Mouse (Mus musculus) frontal cortex, postnatal 14 days (tissue): ENCODE results near the gene Ceacam9.
"Not testable (repeated sequence)": the region's sequence is repeated elsewhere in the genome, so short reads cannot be mapped to it uniquely, and the experiment has no call there.

Experiments used
- DNase-seq, 2 experiments: peaks; one replicate each; pipeline ENCODE4 v3.0.0; 2022; ENCODE audit warnings: low spot score in 2 of 2

The Ceacam9 gene

GRCm38 (mm10) chr7:16721629-16722028 lies at the start of gene Ceacam9:
TSS of gene Ceacam9 (plus strand) at chr7:16721929.
- no peak for DNase-seq

GRCm38 (mm10) chr7:16673823-16674222 lies 47.9 kb upstream of the Ceacam9 start:
- no peak for DNase-seq

- DNase-seq = not testable (repeated sequence)
Measured at GRCm38 (mm10) chr7:16674699-16675098, 47.0 kb upstream of the Ceacam9 start.

GRCm38 (mm10) chr7:16675605-16676004 lies 46.1 kb upstream of the Ceacam9 start, which contains the start of gene Ceacam15:
TSS of gene Ceacam15 (minus strand) at chr7:16675705.
- no peak for DNase-seq

GRCm38 (mm10) chr7:16680194-16680593 lies 41.5 kb upstream of the Ceacam9 start:
- not testable (repeated sequence) for DNase-seq

- DNase-seq = no peak
Measured at GRCm38 (mm10) chr7:16689196-16689595, 32.5 kb upstream of the Ceacam9 start.

- no peak for DNase-seq
Measured at GRCm38 (mm10) chr7:16695025-16695424, 26.7 kb upstream of the Ceacam9 start.

GRCm38 (mm10) chr7:16699042-16699441 lies 22.7 kb upstream of the Ceacam9 start:
- no peak for DNase-seq

- DNase-seq = no peak
Measured at GRCm38 (mm10) chr7:16700583-16700982, 21.1 kb upstream of the Ceacam9 start.

GRCm38 (mm10) chr7:16706385-16706784 lies 15.3 kb upstream of the Ceacam9 start:
- peak; percentile 27 to 46 for DNase-seq

- no peak for DNase-seq
Measured at GRCm38 (mm10) chr7:16708244-16708643, 13.5 kb upstream of the Ceacam9 start.

GRCm38 (mm10) chr7:16710604-16711003 lies 11.1 kb upstream of the Ceacam9 start:
- DNase-seq = no peak

GRCm38 (mm10) chr7:16712633-16713415 lies 8.9 kb upstream of the Ceacam9 start:
- DNase-seq = no peak

- not testable (repeated sequence) for DNase-seq
Measured at GRCm38 (mm10) chr7:16716456-16717152, 5.1 kb upstream of the Ceacam9 start.

GRCm38 (mm10) chr7:16722490-16722889 lies 761 bp downstream of the Ceacam9 start:
- not testable (repeated sequence) for DNase-seq

- peak; percentile 26 to 64 for DNase-seq
Measured at GRCm38 (mm10) chr7:16728596-16729348, 7.0 kb downstream of the Ceacam9 start.

- not testable (repeated sequence) for DNase-seq
Measured at GRCm38 (mm10) chr7:16729563-16729962, 7.8 kb downstream of the Ceacam9 start.

GRCm38 (mm10) chr7:16730791-16731190 lies 9.1 kb downstream of the Ceacam9 start:
- DNase-seq = no peak

- no peak for DNase-seq
Measured at GRCm38 (mm10) chr7:16731893-16732422, 10.2 kb downstream of the Ceacam9 start.

GRCm38 (mm10) chr7:16737606-16738072 lies 15.9 kb downstream of the Ceacam9 start:
- DNase-seq = no peak

- DNase-seq = peak; percentile 95 to 98
Measured at GRCm38 (mm10) chr7:16738073-16738696, 16.5 kb downstream of the Ceacam9 start, which contains the start of gene Ap2s1. TSS of gene Ap2s1 (plus strand) at chr7:16738410.
